Mouse (Mus musculus): ENCODE data around the gene Xrcc4.
"Not testable (repeated sequence)": the region's sequence is repeated elsewhere in the genome, so short reads cannot be mapped to it uniquely, and the experiment has no call there.

Xrcc4 gene

GRCm38 (mm10) chr13:90088962-90089824 lies at the start of gene Xrcc4, which contains the start of gene Tmem167:
Gene Xrcc4 (minus strand): TSS chr13:90089608.
Gene Tmem167 (plus strand): TSS chr13:90089123.
- peak; percentile 89 for DNase-seq (ENCODE audit: low spot score)

GRCm38 (mm10) chr13:90136156-90136910 lies 46.9 kb upstream of the Xrcc4 start:
- no peak for DNase-seq (ENCODE audit: low spot score)

- no peak for DNase-seq (ENCODE audit: low spot score)
Measured at GRCm38 (mm10) chr13:90111681-90112080, 22.3 kb upstream of the Xrcc4 start.

- not testable (repeated sequence) for DNase-seq (ENCODE audit: low spot score)
Measured at GRCm38 (mm10) chr13:90108746-90109145, 19.3 kb upstream of the Xrcc4 start.

GRCm38 (mm10) chr13:90106139-90106538 lies 16.7 kb upstream of the Xrcc4 start:
- DNase-seq (ENCODE audit: low spot score): no peak

- DNase-seq (ENCODE audit: low spot score): no peak
Measured at GRCm38 (mm10) chr13:90101514-90101913, 12.1 kb upstream of the Xrcc4 start.

- no peak for DNase-seq (ENCODE audit: low spot score)
Measured at GRCm38 (mm10) chr13:90089825-90090183, 396 bp upstream of the Xrcc4 start.

GRCm38 (mm10) chr13:90061877-90062276 lies 27.5 kb downstream of the Xrcc4 start:
- no peak for DNase-seq (ENCODE audit: low spot score)

- no peak for DNase-seq (ENCODE audit: low spot score)
Measured at GRCm38 (mm10) chr13:90052408-90052807, 37.0 kb downstream of the Xrcc4 start.

GRCm38 (mm10) chr13:90051735-90052134 lies 37.7 kb downstream of the Xrcc4 start:
- DNase-seq (ENCODE audit: low spot score): no peak

GRCm38 (mm10) chr13:90039613-90040012 lies 49.8 kb downstream of the Xrcc4 start:
- DNase-seq (ENCODE audit: low spot score): no peak

- no peak for DNase-seq (ENCODE audit: low spot score)
Measured at GRCm38 (mm10) chr13:90032977-90033376, 56.4 kb downstream of the Xrcc4 start.

GRCm38 (mm10) chr13:90032523-90032922 lies 56.9 kb downstream of the Xrcc4 start:
- no peak for DNase-seq (ENCODE audit: low spot score)

GRCm38 (mm10) chr13:90030911-90031310 lies 58.5 kb downstream of the Xrcc4 start:
- no peak for DNase-seq (ENCODE audit: low spot score)

- DNase-seq (ENCODE audit: low spot score): no peak
Measured at GRCm38 (mm10) chr13:90012620-90013019, 76.8 kb downstream of the Xrcc4 start.

- no peak for DNase-seq (ENCODE audit: low spot score)
Measured at GRCm38 (mm10) chr13:90012198-90012597, 77.2 kb downstream of the Xrcc4 start.

- DNase-seq (ENCODE audit: low spot score): no peak
Measured at GRCm38 (mm10) chr13:90011129-90011528, 78.3 kb downstream of the Xrcc4 start.

- DNase-seq (ENCODE audit: low spot score): no peak
Measured at GRCm38 (mm10) chr13:90009786-90010185, 79.6 kb downstream of the Xrcc4 start.

GRCm38 (mm10) chr13:90005561-90005960 lies 83.8 kb downstream of the Xrcc4 start:
- DNase-seq (ENCODE audit: low spot score): no peak

- no peak for DNase-seq (ENCODE audit: low spot score)
Measured at GRCm38 (mm10) chr13:89997531-89997930, 91.9 kb downstream of the Xrcc4 start.

GRCm38 (mm10) chr13:89986087-89986486 lies 103.3 kb downstream of the Xrcc4 start:
- DNase-seq (ENCODE audit: low spot score): no peak

- DNase-seq (ENCODE audit: low spot score): no peak
Measured at GRCm38 (mm10) chr13:89970940-89971339, 118.5 kb downstream of the Xrcc4 start.

- no peak for DNase-seq (ENCODE audit: low spot score)
Measured at GRCm38 (mm10) chr13:89968671-89969070, 120.7 kb downstream of the Xrcc4 start.

Data from urinary bladder, postnatal 25 days (tissue).